ENCODE assay signal across 21 mouse cellular contexts in the genomic region with DNA sequence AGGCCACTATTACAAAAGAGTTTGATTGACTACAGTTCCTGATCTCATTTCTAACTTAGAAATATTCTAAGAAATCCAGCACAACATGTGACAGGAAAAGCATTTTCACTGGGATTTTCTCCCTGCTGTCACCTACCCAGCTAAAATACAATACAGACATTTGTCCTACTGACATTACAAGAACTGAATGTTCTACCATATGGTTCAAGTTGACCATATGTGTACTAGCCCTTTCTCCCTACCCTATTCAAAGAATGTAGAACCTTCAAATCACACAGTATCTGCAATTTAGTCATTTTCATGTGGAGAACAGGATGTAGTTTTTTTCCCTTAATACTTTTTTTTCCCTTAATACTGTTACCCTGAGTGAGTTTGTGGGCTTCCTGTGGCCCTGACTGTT.
DNase-seq lines count a peak whose midpoint lies in the region; ATAC-seq and TF ChIP-seq lines count a peak whose summit lies in the region.
"Had no signal": no experiment of that assay in that cellular context is flagged by ENCODE, and none has a peak within 500 bp of the region (broad histone marks: within the 10 kb centered on the region; RNA-seq: fewer than 3 reads in every experiment).

No protein-coding gene starts in this region.

- DNase-seq in heart, adult 2 months: no peak
- no peak for DNase-seq in heart, postnatal 10 days
- no peak for DNase-seq in hindbrain, embryonic 14.5 days (ENCODE audit: low spot score)
- peak; percentile 14 for DNase-seq in embryo, embryonic 10.5 days (ENCODE audit: low spot score)
- DNase-seq in ovary, postnatal 10 days (ENCODE audit: low spot score): no peak
- DNase-seq in spleen, adult 18-20 months: no peak
- DNase-seq: adrenal gland, postnatal 25 days; cerebellum, adult 8-10 months; heart, postnatal 36 days; kidney, postnatal 10 days; lung, postnatal 4 days; thymus, postnatal 14 days had no signal

- no peak for ATAC-seq in hindbrain, embryonic 14.5 days (ENCODE audit: low FRiP score)
- ATAC-seq in hindbrain, embryonic 12.5 days (ENCODE audit: low FRiP score): no peak
- ATAC-seq in embryonic facial prominence, embryonic 12.5 days (ENCODE audit: insufficient number of reproducible peaks, insufficient read depth, low FRiP score, low TSS enrichment): no peak
- ATAC-seq: CD4-positive, CD25-positive, alpha-beta regulatory T cell, adult 4 months; hindbrain, embryonic 16.5 days; intestine, embryonic 15.5 days; midbrain, embryonic 15.5 days had no signal

- H3K4me1 ChIP-seq in heart, adult 2 months (ENCODE audit: control insufficient read depth, insufficient read depth, low read length): no peaks in the 10 kb centered on the region
- H3K4me1 ChIP-seq in hindbrain, embryonic 14.5 days (replicated peaks; ENCODE audit: control insufficient read depth, insufficient read depth, low read length): no peaks in the 10 kb centered on the region
- no peaks in the 10 kb centered on the region for H3K4me1 ChIP-seq in hindbrain, embryonic 12.5 days
- no peaks in the 10 kb centered on the region; the same call in 1 of the 2 replicates for H3K4me1 ChIP-seq in embryonic facial prominence, embryonic 12.5 days
- H3K4me1 ChIP-seq: forebrain, embryonic 12.5 days; intestine, embryonic 15.5 days; midbrain, embryonic 15.5 days; neural tube, embryonic 12.5 days had no signal

- no peak for TF ChIP-seq CTCF in heart, adult 2 months (IDR thresholded peaks at IDR 0.05)

- H3K4me2 ChIP-seq in hindbrain, embryonic 14.5 days (replicated peaks): no peak overlapping the region
- H3K4me2 ChIP-seq in hindbrain, embryonic 12.5 days (replicated peaks): no peak overlapping the region
- no peak overlapping the region for H3K4me2 ChIP-seq in embryonic facial prominence, embryonic 12.5 days (replicated peaks)
- H3K4me2 ChIP-seq: forebrain, embryonic 12.5 days; intestine, embryonic 15.5 days; midbrain, embryonic 15.5 days; neural tube, embryonic 12.5 days had no signal

- H3K79me2 ChIP-seq in heart, adult 2 months (replicated peaks; ENCODE audit: control insufficient read depth, insufficient read depth, low read length): no peaks in the 10 kb centered on the region

- intact Hi-C loops in heart, adult 2 months (cut with DNase I): no loop called here
- intact Hi-C loops in heart, postnatal 10 days (cut with DNase I): no loop called here

- H3K36me3 ChIP-seq in heart, adult 2 months (ENCODE audit: control insufficient read depth, insufficient read depth, low read length): 0 out of 2 replicates have a peak, but pooled peaks cover 2% of the 10 kb centered on the region
- no peaks in the 10 kb centered on the region for H3K36me3 ChIP-seq in hindbrain, embryonic 14.5 days (replicated peaks; ENCODE audit: control insufficient read depth, insufficient read depth)
- no peaks in the 10 kb centered on the region for H3K36me3 ChIP-seq in hindbrain, embryonic 12.5 days
- H3K36me3 ChIP-seq in embryonic facial prominence, embryonic 12.5 days: no peaks in the 10 kb centered on the region
- H3K36me3 ChIP-seq: forebrain, embryonic 12.5 days; intestine, embryonic 15.5 days; midbrain, embryonic 15.5 days; neural tube, embryonic 12.5 days had no signal

- no peaks in the 10 kb centered on the region for H3K9me3 ChIP-seq in hindbrain, embryonic 14.5 days (ENCODE audit: control insufficient read depth, low read length)
- H3K9me3 ChIP-seq in hindbrain, embryonic 12.5 days (replicated peaks): no peaks in the 10 kb centered on the region
- H3K9me3 ChIP-seq in embryonic facial prominence, embryonic 12.5 days: no peaks in the 10 kb centered on the region
- H3K9me3 ChIP-seq: forebrain, embryonic 12.5 days; intestine, embryonic 15.5 days; midbrain, embryonic 15.5 days; neural tube, embryonic 12.5 days had no signal

- no peak for TF ChIP-seq EP300 in heart, adult 2 months (IDR thresholded peaks at IDR 0.05; ENCODE audit: insufficient read depth, low read depth, low read length)

- TF ChIP-seq POLR2A in heart, adult 2 months (IDR thresholded peaks at IDR 0.05; ENCODE audit: insufficient read depth, low read depth, low read length): no peak

- H3K9ac ChIP-seq in heart, adult 2 months (ENCODE audit: low read depth, low read length): no peak overlapping the region
- H3K9ac ChIP-seq in hindbrain, embryonic 14.5 days: no peak overlapping the region
- no peak overlapping the region for H3K9ac ChIP-seq in hindbrain, embryonic 12.5 days
- no peak overlapping the region for H3K9ac ChIP-seq in embryonic facial prominence, embryonic 12.5 days
- H3K9ac ChIP-seq: forebrain, embryonic 12.5 days; intestine, embryonic 15.5 days; midbrain, embryonic 15.5 days; neural tube, embryonic 12.5 days had no signal

- peak overlapping the region; percentile 48 for H3K27ac ChIP-seq in heart, adult 2 months
- H3K27ac ChIP-seq in hindbrain, embryonic 14.5 days: 0 out of 2 replicates have a peak overlapping the region, but pooled peaks have one; percentile 38
- H3K27ac ChIP-seq in hindbrain, embryonic 12.5 days: no peak overlapping the region
- H3K27ac ChIP-seq in embryonic facial prominence, embryonic 12.5 days: peak overlapping the region; percentile 54
- H3K27ac ChIP-seq: forebrain, embryonic 12.5 days; intestine, embryonic 15.5 days; layer of hippocampus, adult 2 months; midbrain, embryonic 15.5 days; neural tube, embryonic 12.5 days had no signal

- H3K27me3 ChIP-seq in heart, adult 2 months (ENCODE audit: control insufficient read depth, insufficient read depth, low read length): no peaks in the 10 kb centered on the region
- H3K27me3 ChIP-seq in hindbrain, embryonic 14.5 days (ENCODE audit: control insufficient read depth, insufficient read depth, low read length): no peaks in the 10 kb centered on the region
- no peaks in the 10 kb centered on the region for H3K27me3 ChIP-seq in hindbrain, embryonic 12.5 days
- no peaks in the 10 kb centered on the region for H3K27me3 ChIP-seq in embryonic facial prominence, embryonic 12.5 days
- H3K27me3 ChIP-seq: forebrain, embryonic 12.5 days; intestine, embryonic 15.5 days; midbrain, embryonic 15.5 days; neural tube, embryonic 12.5 days had no signal

- H3K4me3 ChIP-seq in heart, adult 2 months: no peak overlapping the region
- no peak overlapping the region for H3K4me3 ChIP-seq in hindbrain, embryonic 14.5 days (replicated peaks; ENCODE audit: low read length)
- no peak overlapping the region for H3K4me3 ChIP-seq in hindbrain, embryonic 12.5 days
- H3K4me3 ChIP-seq in embryonic facial prominence, embryonic 12.5 days: no peak overlapping the region
- H3K4me3 ChIP-seq: forebrain, embryonic 12.5 days; intestine, embryonic 15.5 days; layer of hippocampus, adult 2 months; midbrain, embryonic 15.5 days; neural tube, embryonic 12.5 days had no signal
